Mouse (Mus musculus) megakaryocyte, embryonic 14.5 days (primary cell): ENCODE data around the gene Tom1. TPM values are rescaled to one million over a fixed set of nuclear protein-coding genes. Genes with fewer than 3 reads are reported as not detected.
A peak's percentile ranks its signal among the peaks of the same experiment; 100 is the strongest.

Source experiments
- H3K27me3 ChIP-seq: replicated peaks from 2 replicates; pipeline ENCODE3; 2012; ENCODE audit warnings: inconsistent platforms
- H3K36me3 ChIP-seq: replicated peaks from 2 replicates; pipeline ENCODE3; 2012; ENCODE audit warnings: low read length, inconsistent platforms, mixed read lengths
- H3K4me1 ChIP-seq: 2 replicates; pipeline ENCODE4 v1.6.1; 2012; ENCODE audit warnings: inconsistent platforms
- H3K4me3 ChIP-seq: replicated peaks from 2 replicates; pipeline ENCODE3; 2012; ENCODE audit warnings: moderate library complexity, mild to moderate bottlenecking, inconsistent platforms
- H3K9me3 ChIP-seq: 2 replicates; pipeline ENCODE4 v1.6.1; 2012; ENCODE audit warnings: inconsistent platforms
- FLI1 ChIP-seq: IDR thresholded peaks from 2 replicates; pipeline ENCODE4 v1.6.1; 2012; ENCODE audit warnings: low read length, inconsistent platforms, mixed read lengths
- GATA1 ChIP-seq: IDR thresholded peaks from 3 replicates; pipeline ENCODE4 v1.6.1; 2012; ENCODE audit warnings: mixed read lengths, low read length, inconsistent platforms, borderline replicate concordance
- polyA plus RNA-seq: library from polyadenylated mRNA; stranded (reverse); fragments of >175 nt; gene quantifications from 2 replicates; pipeline ENCODE4 v1.2.3, GENCODE M21; 2012; ENCODE audit warnings: low replicate concordance; ENCODE audit not compliant: insufficient read depth

Tom1 gene
- polyA plus RNA-seq, 1 experiment: 36.8 TPM

- Histone ChIP-seq H3K36me3 (peaks cover 54% of the 10 kb centered on the region), H3K4me3 (peak overlapping the region; percentile 23), H3K4me1 (peaks cover 51% of the 10 kb centered on the region), H3K27me3 (no peaks in the 10 kb centered on the region), H3K9me3 (no peaks in the 10 kb centered on the region)
- TF ChIP-seq FLI1 (no peak), GATA1 (no peak)
These were observed 19.5 kb upstream of the Tom1 start for GRCm38 (mm10) chr8:75013964-75014363.

GRCm38 (mm10) chr8:75015981-75016380, 17.5 kb upstream of the Tom1 start:
- no peaks in the 10 kb centered on the region for H3K9me3 ChIP-seq
- H3K4me1 ChIP-seq: peaks cover 51% of the 10 kb centered on the region
- TF ChIP-seq GATA1 (no peak), FLI1 (no peak)
- H3K27me3 ChIP-seq: no peaks in the 10 kb centered on the region
- no peak overlapping the region for H3K4me3 ChIP-seq
- H3K36me3 ChIP-seq: peaks cover 57% of the 10 kb centered on the region

GRCm38 (mm10) chr8:75016422-75016821, 17.1 kb upstream of the Tom1 start:
- H3K4me1 ChIP-seq: peaks cover 51% of the 10 kb centered on the region
- H3K27me3 ChIP-seq: no peaks in the 10 kb centered on the region
- no peak overlapping the region for H3K4me3 ChIP-seq
- H3K36me3 ChIP-seq: peaks cover 58% of the 10 kb centered on the region
- H3K9me3 ChIP-seq: no peaks in the 10 kb centered on the region
- TF ChIP-seq FLI1: no peak
- no peak for TF ChIP-seq GATA1

GRCm38 (mm10) chr8:75018274-75018972, 15.1 kb upstream of the Tom1 start:
- H3K36me3 ChIP-seq: peaks cover 73% of the 10 kb centered on the region
- H3K4me1 ChIP-seq: peaks cover 47% of the 10 kb centered on the region
- TF ChIP-seq FLI1 (no peak), GATA1 (no peak)
- H3K4me3 ChIP-seq: no peak overlapping the region
- H3K9me3 ChIP-seq: peaks cover 10% of the 10 kb centered on the region
- no peaks in the 10 kb centered on the region for H3K27me3 ChIP-seq

- Histone ChIP-seq H3K4me1 (no peaks in the 10 kb centered on the region; the same call in 1 of the 2 replicates), H3K36me3 (peaks cover 88% of the 10 kb centered on the region), H3K4me3 (no peak overlapping the region), H3K9me3 (peaks cover 10% of the 10 kb centered on the region), H3K27me3 (no peaks in the 10 kb centered on the region)
- TF ChIP-seq FLI1 (no peak), GATA1 (no peak)
These were observed 9.7 kb upstream of the Tom1 start for GRCm38 (mm10) chr8:75023660-75024316.

GRCm38 (mm10) chr8:75025809-75026208, 7.7 kb upstream of the Tom1 start:
- Histone ChIP-seq H3K4me1 (no peaks in the 10 kb centered on the region), H3K4me3 (no peak overlapping the region), H3K27me3 (no peaks in the 10 kb centered on the region), H3K9me3 (peaks cover 10% of the 10 kb centered on the region), H3K36me3 (peaks cover 90% of the 10 kb centered on the region)
- TF ChIP-seq FLI1: no peak
- no peak for TF ChIP-seq GATA1

GRCm38 (mm10) chr8:75030453-75031024, 3.0 kb upstream of the Tom1 start:
- H3K4me3 ChIP-seq: no peak overlapping the region
- H3K4me1 ChIP-seq: peaks cover 29% of the 10 kb centered on the region
- peaks cover 64% of the 10 kb centered on the region for H3K36me3 ChIP-seq
- H3K27me3 ChIP-seq: no peaks in the 10 kb centered on the region
- no peaks in the 10 kb centered on the region for H3K9me3 ChIP-seq
- TF ChIP-seq FLI1: no peak
- TF ChIP-seq GATA1: no peak

- Histone ChIP-seq H3K4me1 (peaks cover 53% of the 10 kb centered on the region), H3K27me3 (no peaks in the 10 kb centered on the region), H3K4me3 (peak overlapping the region; percentile 97), H3K9me3 (no peaks in the 10 kb centered on the region), H3K36me3 (peaks cover 68% of the 10 kb centered on the region)
- TF ChIP-seq FLI1 (no peak), GATA1 (no peak)
These were observed 544 bp upstream of the Tom1 start for GRCm38 (mm10) chr8:75032961-75033360.

- H3K36me3 ChIP-seq: peaks cover 60% of the 10 kb centered on the region
- H3K27me3 ChIP-seq: no peaks in the 10 kb centered on the region
- H3K4me1 ChIP-seq: peaks cover 67% of the 10 kb centered on the region
- TF ChIP-seq FLI1: no peak
- H3K9me3 ChIP-seq: no peaks in the 10 kb centered on the region
- peak overlapping the region; percentile 97 for H3K4me3 ChIP-seq
These were observed 780 bp downstream of the Tom1 start for GRCm38 (mm10) chr8:75034285-75034684.

GRCm38 (mm10) chr8:75035640-75036039, 2.1 kb downstream of the Tom1 start:
- H3K27me3 ChIP-seq: no peaks in the 10 kb centered on the region
- H3K4me3 ChIP-seq: peak overlapping the region; percentile 69
- H3K9me3 ChIP-seq: no peaks in the 10 kb centered on the region
- H3K4me1 ChIP-seq: peaks cover 80% of the 10 kb centered on the region
- no peak for TF ChIP-seq GATA1
- no peak for TF ChIP-seq FLI1
- H3K36me3 ChIP-seq: peaks cover 48% of the 10 kb centered on the region
